Mouse (Mus musculus): ENCODE measurements around the gene Tmem150b.

GRCm38 (mm10) chr7:4743354-4743753 is 18.3 kb upstream of the Tmem150b start:
- TF ChIP-seq POLR2A (IDR thresholded peaks at IDR 0.05; ENCODE audit: control insufficient read depth in 1 of 2, insufficient read depth in 1 of 2, low read depth in 1 of 2, low read length in 2 of 2, poor library complexity in 1 of 2) = no peak
- TF ChIP-seq CTCF (IDR thresholded peaks at IDR 0.05 in 2 of 3, conservative IDR thresholded peaks at IDR 0.05 in 1 of 3; ENCODE audit: control insufficient read depth in 1 of 3, insufficient read depth in 1 of 3, low read depth in 2 of 3, low read length in 3 of 3, poor library complexity in 1 of 3, severe bottlenecking in 1 of 3) = no peak
- no peak for TF ChIP-seq BHLHE40 (IDR thresholded peaks at IDR 0.05; ENCODE audit: borderline replicate concordance, low read depth, low read length)
- TF ChIP-seq E2F4 (IDR thresholded peaks at IDR 0.05; ENCODE audit: borderline replicate concordance, low read depth, low read length) = no peak
- no peak for TF ChIP-seq HCFC1 (IDR thresholded peaks at IDR 0.05; ENCODE audit: low read depth, low read length)
- TF ChIP-seq RCOR1 (IDR thresholded peaks at IDR 0.05; ENCODE audit: low read depth, low read length) = no peak
- TF ChIP-seq ETS1 (IDR thresholded peaks at IDR 0.05; ENCODE audit: low read depth, low read length) = no peak
- TF ChIP-seq KAT2A (conservative IDR thresholded peaks at IDR 0.05; ENCODE audit: low read depth, low read length) = no peak
- no peak for TF ChIP-seq NELFE (IDR thresholded peaks at IDR 0.05; ENCODE audit: low read depth, low read length)

All from MEL (cell line).